Mouse (Mus musculus): ENCODE results near the gene Zmym6.
"Not testable (repeated sequence)": the region's sequence is repeated elsewhere in the genome, so short reads cannot be mapped to it uniquely, and the experiment has no call there.

Gene Zmym6

DNA sequence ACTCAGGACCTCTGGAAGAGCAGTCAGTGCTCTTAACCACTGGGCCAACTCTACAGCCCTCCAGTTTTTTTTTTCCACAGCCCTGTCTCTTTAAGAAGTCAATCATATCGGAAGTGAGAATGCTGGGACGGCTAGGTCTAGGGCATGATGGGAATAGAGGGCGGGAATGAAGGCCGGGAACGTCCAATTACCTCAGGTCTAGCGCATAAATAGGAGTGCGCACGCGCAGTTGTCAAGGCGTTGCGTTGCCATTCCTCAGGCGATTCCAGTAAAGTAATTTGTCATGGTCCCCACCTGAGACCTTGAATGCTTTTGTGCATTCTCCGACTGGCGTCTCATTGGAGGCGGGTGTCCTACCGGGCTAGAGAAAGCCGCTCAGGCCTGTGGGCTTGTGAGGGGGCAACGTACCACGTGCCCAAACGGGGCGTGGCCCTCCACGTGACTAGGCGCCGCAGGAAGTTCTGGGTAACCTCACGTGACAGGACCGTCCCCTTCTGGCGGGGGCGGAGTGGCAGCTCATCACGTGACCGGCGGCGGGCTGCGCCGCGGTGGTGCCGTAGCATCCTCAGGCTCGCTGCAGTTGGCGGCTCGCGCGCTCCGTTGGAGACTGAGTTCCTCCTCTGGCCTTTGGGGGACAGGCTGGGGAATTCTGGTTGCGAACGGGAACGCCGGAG lies at the start of gene Zmym6:
Gene Zmym6, plus strand, starts transcription at position 509 of the 674 bp plus-strand sequence.
- peak; percentile 94 for DNase-seq (ENCODE audit: low read depth, low spot score)

DNA sequence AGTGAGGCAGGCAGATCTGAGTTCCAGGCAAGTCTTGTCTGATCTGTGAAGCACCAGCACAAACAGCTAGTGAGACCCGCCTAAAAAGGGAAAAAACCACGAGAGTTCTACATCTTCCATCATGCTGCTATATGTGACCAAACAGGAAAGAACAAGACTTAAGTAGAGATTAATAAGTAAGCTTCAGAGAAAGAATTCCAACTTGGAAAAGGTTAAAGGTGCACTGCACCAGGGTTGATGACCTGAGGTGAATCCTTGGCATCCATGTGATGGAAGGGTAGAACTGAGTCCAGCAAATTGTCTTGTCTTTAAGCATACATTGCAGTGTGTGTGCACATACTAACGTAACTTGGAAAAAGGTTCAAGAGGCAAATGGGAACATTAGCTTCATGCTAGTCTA lies 40.0 kb upstream of the Zmym6 start:
- DNase-seq (ENCODE audit: low read depth, low spot score): no peak

DNA sequence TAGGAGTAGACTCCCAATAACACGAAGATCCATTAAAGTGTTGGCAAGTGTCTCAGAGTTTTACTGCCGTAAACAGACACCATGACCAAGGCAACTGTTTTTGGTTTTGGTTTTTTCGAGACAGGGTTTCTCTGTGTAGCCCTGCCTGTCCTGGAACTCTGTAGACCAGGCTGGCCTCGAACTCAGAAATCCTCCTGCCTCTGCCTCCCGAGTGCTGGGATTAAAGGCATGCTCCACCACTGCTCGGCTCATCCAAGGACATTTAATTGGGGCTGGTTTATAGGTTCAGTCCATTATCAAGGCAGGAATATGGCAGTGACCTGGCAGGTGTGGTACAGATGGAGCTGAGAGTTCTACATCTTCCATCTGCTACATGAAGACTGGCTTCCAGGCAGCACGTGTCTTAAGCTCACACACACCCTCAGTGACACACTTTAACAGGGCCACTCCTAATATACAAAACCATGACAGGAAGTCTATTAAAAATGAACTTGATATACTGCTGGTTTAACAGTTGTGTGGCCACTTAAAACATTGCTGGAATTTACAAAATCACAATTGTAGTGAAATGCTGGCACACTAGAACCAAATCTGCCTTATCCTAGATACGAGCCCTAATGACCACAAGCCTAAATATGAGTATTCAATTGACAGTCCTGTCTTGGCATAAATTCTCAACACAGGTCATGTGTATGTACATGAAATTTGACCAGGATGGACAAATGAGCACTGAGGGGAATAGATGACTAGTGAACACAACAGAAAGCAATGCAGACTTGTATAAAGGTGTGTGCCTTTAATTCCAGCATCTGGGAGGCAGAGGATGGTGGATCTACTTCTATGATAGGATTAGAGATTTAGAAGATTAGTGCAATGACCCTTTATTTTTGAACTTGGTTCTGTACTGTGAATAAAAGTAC lies 39.0 kb upstream of the Zmym6 start:
- DNase-seq (ENCODE audit: low read depth, low spot score): no peak

DNA sequence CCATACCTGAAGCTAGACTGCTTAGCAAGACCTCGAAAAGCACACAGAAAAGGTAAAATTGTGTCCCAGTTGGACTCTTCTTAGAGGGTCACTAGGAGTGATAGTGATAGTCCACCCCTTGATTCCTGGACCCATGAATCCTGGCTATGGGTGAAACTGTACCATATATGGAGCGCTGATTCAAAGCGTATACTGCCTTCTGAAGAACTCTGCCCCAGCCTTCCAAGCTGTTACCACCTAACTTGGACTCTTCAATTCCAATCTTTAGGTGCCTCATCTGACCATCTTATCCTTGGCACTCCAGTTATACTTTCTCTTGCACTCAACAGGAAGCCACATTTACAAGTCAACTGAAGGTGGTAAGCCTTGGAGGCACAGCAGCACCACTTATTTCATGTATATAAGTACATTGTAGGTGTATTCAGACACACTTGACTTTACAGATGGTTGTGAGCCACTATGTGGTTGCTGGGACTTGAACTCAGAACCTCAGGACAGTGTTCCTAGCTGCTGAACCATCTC lies 38.3 kb upstream of the Zmym6 start:
- DNase-seq (ENCODE audit: low read depth, low spot score): no peak

DNA sequence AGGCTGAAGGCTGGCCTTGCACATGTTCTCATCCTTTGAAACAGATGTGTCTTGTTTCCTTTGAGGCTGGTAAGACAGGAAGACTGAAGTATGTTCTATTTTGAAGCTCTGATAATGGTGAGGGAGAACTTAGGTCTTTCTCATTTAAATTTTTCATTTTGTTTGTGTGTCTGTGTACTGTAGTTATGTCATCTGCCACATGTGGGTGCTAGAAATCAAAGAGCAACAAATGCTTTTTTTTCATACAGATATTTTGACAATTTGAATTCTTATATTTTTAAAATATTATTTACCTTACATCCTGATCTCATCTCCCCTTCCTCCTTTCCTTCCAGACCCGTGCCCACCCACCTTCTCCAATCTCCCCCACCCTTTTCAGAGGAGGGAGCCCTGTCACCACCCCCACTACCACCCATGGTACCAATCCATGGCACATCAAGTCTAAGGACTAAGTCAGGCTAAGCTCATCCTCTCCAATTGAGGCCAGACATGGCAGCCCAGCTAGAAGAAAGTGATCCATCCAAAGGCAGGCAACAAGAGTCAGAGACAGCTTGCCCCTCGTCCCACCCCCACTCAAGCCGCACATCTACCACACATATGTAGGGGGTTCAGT lies 37.2 kb upstream of the Zmym6 start:
- no peak for DNase-seq (ENCODE audit: low read depth, low spot score)

DNA sequence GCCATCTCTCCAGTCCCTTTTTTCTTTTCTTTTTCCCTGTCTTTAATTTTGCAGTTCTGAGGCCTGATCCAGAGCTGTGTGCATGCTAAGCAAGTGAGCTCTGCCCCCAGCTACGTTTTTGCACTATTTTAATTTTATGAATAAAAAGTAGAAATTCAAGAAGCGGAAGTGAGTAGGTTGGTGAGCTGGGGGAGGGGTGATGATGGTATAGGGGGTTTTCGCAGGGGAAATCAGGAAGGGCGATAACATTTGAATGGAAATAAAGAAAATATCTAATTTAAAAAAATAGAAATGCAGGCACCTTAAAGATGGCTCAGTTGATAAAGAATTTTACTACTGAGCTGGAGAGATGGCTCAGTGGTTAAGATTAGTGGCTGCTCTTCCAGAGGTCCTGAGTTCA lies 33.6 kb upstream of the Zmym6 start:
- DNase-seq (ENCODE audit: low read depth, low spot score): no peak

DNA sequence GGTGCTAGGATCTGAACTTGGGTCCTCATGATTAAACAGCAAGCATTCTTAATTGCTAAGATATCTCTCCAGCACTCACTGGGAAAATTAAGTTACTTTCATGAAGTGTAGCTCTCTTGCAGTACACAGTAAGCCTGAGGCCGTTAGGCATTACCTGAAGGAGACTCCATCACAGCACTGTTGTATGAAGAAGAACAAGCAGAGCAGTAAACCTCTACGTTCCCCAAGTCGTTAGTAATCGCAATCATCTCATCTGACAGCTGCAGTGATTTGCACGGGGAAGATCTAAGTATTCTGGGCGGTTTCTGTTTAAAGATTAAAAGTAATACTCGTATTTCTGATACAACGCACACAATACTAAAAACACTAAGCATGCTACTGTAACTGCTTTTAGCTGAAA lies 26.1 kb upstream of the Zmym6 start:
- DNase-seq (ENCODE audit: low read depth, low spot score): no peak

DNA sequence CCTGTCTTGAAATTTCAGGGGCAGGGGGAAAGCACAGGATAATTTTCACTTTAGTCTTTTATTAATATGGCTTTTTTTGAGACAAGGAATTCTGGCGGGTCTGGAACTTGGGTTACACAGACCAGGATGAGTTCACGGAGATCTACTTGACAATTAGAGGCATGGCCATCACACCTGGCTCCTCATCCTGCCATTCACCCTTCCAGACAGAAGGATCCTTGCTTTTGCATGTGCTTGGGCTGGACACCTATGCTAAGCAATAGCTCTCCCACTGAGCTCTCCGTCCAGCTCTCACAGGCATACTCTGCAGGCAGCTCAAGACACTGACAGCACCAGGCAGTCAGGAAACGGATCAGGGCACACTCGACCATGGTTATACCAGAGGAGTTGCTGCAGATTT lies 24.1 kb upstream of the Zmym6 start:
- no peak for DNase-seq (ENCODE audit: low read depth, low spot score)

DNA sequence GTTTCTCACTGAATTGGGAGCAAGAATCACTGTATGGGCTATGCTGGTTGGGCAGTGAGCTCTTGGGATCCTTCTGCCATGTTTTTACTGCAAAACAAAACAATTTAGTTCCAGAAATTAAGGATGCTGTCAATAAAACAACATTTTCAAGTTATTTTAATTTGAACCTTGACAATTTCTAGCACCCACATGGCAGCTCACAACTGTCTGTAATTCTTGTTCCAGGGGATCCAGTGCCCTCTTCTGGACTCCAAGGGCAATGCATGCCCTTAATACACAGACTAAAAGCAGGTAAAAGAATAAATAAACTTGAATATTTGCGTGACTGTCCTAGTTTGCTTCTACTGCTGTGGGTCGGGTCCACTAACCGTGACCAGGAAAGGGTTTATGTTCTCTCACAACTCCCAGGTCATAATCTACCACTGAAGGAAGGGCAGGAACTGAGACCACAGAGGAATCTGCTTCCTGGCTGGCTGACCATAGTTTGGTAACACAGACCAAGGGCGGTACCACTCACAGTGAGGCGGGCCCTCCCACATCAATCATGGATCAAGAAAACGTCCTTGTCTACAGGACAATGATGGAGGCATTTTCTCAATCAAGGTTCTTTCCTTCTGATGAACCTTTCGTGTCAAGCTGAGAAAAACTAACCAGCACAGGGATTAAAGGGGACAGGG lies 22.5 kb upstream of the Zmym6 start:
- no peak for DNase-seq (ENCODE audit: low read depth, low spot score)

DNA sequence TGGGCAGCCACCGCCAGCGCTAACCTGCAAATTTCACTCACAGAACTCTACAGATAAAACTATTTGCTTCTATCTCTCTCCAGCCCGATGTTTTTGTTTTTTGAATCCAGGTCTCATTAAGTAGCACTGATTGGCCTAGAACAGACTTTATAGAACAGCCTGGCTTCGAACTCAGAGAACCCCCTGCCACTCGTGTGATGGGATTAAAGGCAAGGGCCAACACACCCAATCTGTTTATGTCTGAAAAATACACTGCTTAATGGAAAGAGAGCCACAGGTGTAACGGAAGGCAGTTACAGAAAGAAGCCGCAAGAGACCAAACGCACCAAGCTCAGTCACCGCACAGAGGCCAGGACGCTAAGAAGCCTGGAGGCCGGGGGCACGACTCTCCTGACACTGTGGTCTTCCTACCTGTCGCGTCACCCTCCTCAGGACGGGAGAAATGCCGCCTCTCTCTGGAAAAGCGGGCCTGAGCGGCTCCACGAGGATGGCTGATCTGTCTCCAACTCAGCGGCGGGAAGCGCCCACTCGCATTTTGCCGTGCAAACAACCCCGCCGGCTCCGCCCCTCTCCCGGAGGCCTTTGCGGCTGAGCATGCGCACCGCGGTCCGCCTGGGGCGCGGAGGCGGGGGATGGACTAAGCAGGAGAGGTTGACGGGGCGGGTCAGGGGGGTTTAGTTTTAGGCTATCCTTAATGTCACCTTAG lies 16.4 kb upstream of the Zmym6 start, which contains the start of gene Zmym1:
Gene Zmym1, minus strand, starts transcription at position 568 of the 706 bp plus-strand sequence.
- peak; percentile 88 for DNase-seq (ENCODE audit: low read depth, low spot score)

DNA sequence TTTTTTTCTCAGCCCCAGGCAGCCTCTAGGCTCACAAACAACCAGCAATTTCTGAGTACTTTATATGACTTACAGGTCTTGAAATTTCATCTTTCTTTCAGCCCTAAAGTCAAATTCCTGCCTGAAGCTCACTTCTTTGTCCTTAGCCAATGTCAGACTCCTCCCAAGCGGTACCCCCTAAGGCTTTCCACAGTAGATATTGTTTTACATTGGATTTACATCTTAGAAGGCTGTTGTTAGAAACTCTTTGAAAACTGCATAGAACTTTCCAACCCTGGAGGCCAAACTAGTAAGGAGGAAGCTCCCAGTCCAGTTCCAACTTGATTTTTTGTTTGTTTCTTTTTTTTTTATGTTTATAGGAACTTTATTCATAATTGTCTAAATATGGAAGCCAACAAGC lies 13.1 kb upstream of the Zmym6 start:
- no peak for DNase-seq (ENCODE audit: low read depth, low spot score)

DNA sequence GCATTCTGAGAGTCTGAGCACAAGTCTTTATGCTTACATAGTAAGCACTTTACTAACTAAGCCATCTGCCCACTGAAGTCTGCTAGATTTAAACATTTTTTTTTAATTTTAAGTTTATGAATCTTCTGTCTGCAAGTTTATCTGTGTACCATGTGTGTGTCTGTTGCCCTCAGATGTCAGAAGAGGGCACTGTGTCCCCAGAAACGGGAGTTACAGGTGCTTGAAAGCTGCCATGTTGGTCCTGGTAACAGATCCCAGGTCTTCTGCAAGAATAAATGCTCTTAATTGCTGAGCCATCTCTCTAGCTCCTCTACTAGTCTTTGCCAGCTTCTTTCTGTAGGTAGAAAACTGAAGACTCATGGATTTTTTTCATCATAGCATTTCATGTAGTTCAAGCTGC lies 2.3 kb upstream of the Zmym6 start:
- no peak for DNase-seq (ENCODE audit: low read depth, low spot score)

DNA sequence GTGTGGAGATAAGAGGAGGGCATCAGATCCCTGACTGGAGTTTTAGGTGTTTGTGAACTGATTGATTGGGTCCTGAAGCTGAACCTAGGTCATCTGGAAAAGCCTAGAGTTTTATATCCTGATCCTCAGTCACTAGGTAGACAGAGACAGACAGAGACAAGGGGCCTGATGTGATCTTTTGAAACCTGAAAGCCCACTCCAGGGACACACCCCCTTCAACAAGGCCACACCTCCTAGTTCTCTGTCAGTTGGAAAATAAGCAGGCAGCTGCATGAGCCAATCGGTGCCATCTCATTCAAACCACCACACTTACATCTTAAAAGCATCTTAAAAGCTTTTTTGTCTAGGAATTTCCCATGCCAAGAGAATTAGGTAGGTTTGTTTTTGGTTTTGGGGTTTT lies 3.6 kb downstream of the Zmym6 start:
- DNase-seq (ENCODE audit: low read depth, low spot score): no peak

DNA sequence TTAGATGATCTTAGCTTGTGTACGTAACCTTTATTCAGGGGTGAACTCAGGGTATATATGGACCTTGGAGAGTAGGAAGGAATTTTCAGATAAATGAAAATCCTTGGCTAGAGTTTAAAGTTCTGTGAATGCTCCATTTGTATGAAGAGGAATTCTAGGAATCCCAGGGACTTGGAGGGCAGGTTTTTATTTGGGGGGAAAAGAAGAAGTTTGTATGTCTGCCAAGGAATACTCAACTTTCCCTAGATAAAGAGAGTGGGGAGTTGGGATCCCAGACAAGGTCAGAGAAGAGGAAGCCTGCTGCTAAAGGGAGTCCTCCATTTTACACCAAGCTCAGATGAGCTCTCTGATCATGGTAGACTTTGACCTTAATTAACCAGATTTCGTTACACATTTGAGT lies 5.9 kb downstream of the Zmym6 start:
- no peak for DNase-seq (ENCODE audit: low read depth, low spot score)

DNA sequence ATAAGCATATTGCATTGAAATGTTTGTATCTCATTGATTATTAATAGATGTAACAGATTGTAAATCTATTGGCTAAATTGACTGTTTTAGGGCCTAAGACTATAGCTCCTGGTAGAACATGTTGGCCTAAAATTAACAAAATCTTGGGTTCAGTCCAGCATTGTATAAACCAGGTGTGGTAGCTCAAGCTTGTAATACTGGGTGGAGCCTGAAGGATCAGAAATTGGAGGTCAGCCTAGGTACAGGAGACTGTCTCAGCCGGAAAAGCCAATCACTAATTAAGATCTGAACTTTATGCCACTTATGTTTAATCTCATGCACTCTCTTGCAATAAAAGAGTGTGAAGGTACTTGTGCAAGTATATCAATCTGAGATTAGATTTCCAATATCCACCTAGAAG lies 8.6 kb downstream of the Zmym6 start:
- no peak for DNase-seq (ENCODE audit: low read depth, low spot score)

DNA sequence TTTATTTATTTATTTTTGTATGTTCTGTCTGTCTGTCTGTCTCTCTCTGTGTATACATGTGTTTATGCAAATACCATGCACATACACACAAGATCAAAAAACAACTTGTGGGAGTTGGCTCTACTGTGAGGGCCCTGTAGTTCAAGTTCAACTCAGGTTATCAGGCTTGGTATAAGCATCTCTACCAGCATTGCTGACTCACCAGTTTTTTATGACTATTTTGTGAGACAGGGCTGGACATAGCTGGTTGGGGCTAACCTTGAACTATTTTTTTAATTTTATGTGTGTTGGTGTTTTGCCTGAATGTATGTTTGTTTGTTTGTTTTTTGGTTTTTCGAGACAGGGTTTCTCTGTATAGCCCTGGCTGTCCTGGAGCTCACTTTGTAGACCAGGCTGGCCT lies 14.0 kb downstream of the Zmym6 start:
- no peak for DNase-seq (ENCODE audit: low read depth, low spot score)

DNA sequence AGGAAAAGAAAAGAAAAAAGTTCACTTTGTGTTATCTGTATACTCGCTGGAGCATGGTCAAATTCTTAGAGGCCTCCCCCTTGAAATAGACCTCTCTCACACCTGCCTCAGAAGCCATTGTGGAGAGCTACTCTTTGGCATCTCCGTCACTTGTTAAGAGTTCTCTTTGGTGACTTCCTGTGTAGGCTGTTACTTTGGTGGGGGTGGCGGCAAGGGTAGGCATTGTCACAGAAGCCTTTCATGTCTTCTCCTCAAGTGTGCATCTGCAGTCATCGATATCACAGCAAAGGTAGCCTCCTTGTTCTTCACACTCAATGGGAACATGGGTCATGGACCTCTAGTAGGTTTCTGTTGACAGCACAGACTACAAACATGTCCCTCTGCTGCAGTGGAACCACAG lies 17.9 kb downstream of the Zmym6 start:
- DNase-seq (ENCODE audit: low read depth, low spot score): no peak

DNA sequence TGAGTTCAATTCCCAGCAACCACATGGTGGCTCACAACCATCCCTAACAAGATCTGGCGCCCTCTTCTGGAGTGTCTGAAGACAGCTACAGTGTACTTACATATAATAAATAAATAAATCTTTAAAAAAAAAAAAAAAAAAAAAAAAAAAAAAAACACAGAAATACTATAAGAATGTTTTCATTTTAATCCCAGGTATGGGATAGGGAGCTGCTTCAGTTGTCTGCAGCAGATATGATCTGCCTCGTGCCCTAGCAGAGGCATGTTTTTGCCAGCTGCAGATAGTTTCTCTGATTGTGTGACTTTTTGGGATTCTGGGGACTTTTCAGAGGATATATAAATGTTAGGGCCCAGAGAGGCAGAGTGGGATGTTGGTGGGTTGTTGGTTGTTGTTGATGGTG lies 22.4 kb downstream of the Zmym6 start:
- DNase-seq (ENCODE audit: low read depth, low spot score): not testable (repeated sequence)

DNA sequence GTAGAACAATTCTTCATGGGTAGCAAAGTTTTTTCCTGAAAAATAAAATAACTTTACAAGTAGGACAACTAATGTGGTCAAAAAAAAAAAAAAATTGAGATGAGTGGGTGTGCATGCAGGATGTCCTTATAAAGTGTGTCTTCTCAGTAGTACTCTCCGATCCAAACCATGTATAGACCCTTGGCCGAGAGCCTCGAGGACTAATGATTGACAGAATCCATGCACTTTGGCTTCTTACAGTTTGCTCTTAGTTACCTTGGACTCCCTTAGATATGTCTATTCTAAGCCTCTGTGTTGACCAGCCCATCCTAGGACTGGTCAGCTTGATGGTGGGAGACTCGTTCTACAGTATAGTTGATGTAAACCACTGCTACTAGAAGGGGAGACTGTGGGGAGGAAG lies 30.4 kb downstream of the Zmym6 start:
- no peak for DNase-seq (ENCODE audit: low read depth, low spot score)

DNA sequence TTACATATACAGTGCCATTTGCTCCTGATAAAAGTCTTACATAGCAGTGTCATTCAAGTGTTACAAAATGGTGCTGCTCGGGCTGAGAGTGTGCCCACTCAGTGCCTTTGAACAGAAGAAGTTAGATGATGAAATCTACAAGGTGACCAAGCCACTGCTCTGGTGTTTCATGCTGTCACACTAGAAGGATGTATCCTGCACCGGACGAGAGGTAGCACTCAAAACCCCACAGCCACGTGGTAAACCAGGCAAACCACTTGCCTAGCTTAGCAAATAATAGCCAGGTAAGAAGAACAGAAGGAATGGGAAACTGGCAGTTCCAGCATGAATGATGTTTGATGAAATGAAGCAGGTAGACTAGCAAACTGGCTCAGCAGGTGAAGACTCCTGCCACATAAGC lies 33.4 kb downstream of the Zmym6 start:
- no peak for DNase-seq (ENCODE audit: low read depth, low spot score)

DNA sequence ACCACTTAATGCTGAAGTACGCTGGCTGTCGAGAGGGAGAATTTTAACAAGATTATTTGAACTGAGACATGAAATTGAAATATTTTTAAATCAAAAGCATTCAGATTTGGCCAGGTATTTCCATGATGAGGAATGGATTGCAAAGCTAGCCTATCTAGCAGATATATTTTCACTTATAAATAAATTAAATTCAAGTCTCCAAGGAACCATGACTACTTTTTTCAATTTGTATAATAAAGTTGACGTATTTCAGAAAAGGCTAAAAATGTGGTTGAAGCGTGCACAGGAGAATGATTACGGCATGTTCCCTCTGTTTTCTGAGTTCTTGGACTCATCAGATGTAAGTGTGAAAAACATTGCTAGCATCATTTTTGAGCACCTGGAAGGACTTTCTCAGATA lies 46.2 kb downstream of the Zmym6 start, which contains the start of gene Tmem35b:
Gene Tmem35b, plus strand, starts transcription at position 301 of the 400 bp plus-strand sequence.
- DNase-seq (ENCODE audit: low read depth, low spot score): no peak

All from forelimb bud, embryonic 11.5 days (tissue).